8 mouse cellular contexts compared by ENCODE assay signal in genomic region chr11:120251950-120252308, GRCm38 (mm10). TPM values are rescaled to one million over a fixed set of nuclear protein-coding genes. Genes with fewer than 3 reads are reported as not detected.
DNase-seq lines count a peak whose midpoint lies in the region; ATAC-seq and TF ChIP-seq lines count a peak whose summit lies in the region.

No protein-coding gene starts in this region.

- DNase-seq in heart, adult 9 months (ENCODE audit: low spot score in 2 of 2), result no peak
- no peak for DNase-seq in lung, embryonic 14.5 days
- no peak for DNase-seq in lung, postnatal 4 days
- no peak for DNase-seq in ES-E14 (ENCODE audit: low read depth, low spot score)
- DNase-seq in left cerebral cortex, postnatal 36 days (ENCODE audit: low spot score in 2 of 2), result no peak

- no peak for ATAC-seq in heart, embryonic 11.5 days (replicated peaks; ENCODE audit: insufficient number of reproducible peaks, low FRiP score, low TSS enrichment)
- no peak for ATAC-seq in lung, embryonic 14.5 days (ENCODE audit: insufficient read depth)
- no peak for ATAC-seq in intestine, embryonic 16.5 days
- ATAC-seq in CD4-positive, CD25-positive, alpha-beta regulatory T cell, adult 4 months, result no peak

- no peak overlapping the region for H3K4me3 ChIP-seq in heart, embryonic 11.5 days (ENCODE audit: low read depth, low read length)
- no peak overlapping the region for H3K4me3 ChIP-seq in lung, embryonic 14.5 days (ENCODE audit: low read depth, low read length)
- 0 out of 4 replicates have a peak overlapping the region, but pooled peaks of 1 of the 2 experiments have one; percentile 1 for H3K4me3 ChIP-seq in ES-E14 (ENCODE audit: insufficient read depth in 1 of 2, low read depth in 1 of 2, low read length in 2 of 2, poor library complexity in 1 of 2, severe bottlenecking in 1 of 2)
- H3K4me3 ChIP-seq in intestine, embryonic 16.5 days (ENCODE audit: low read length), result no peak overlapping the region

- TF ChIP-seq CTCF in lung, embryonic 14.5 days (IDR thresholded peaks at IDR 0.05; ENCODE audit: low read depth), result no peak

- H3K4me2 ChIP-seq in heart, embryonic 11.5 days, result no peak overlapping the region; the same call in 1 of the 2 replicates
- H3K4me2 ChIP-seq in lung, embryonic 14.5 days, result peak overlapping the region; percentile 43
- no peak overlapping the region for H3K4me2 ChIP-seq in intestine, embryonic 16.5 days (ENCODE audit: low read depth, low read length)

- H3K4me1 ChIP-seq in heart, embryonic 11.5 days (ENCODE audit: control insufficient read depth, insufficient read depth, low read length), result peaks cover 74% of the 10 kb centered on the region
- H3K4me1 ChIP-seq in lung, embryonic 14.5 days (ENCODE audit: insufficient read depth), result peaks cover 62% of the 10 kb centered on the region
- peaks cover 11 to 59% of the 10 kb centered on the region in 2 experiments; a peak in 3 of 4 replicates for H3K4me1 ChIP-seq in ES-E14 (ENCODE audit: control insufficient read depth in 2 of 2, insufficient read depth in 2 of 2, low read length in 2 of 2, poor library complexity in 1 of 2)
- H3K4me1 ChIP-seq in intestine, embryonic 16.5 days (ENCODE audit: control insufficient read depth, insufficient read depth, low read length), result peaks cover 73% of the 10 kb centered on the region

- peak overlapping the region; percentile 44 for H3K9ac ChIP-seq in heart, embryonic 11.5 days (ENCODE audit: low read depth, low read length)
- 0 out of 2 replicates have a peak overlapping the region, but pooled peaks have one; percentile 20 for H3K9ac ChIP-seq in lung, embryonic 14.5 days
- no peak overlapping the region for H3K9ac ChIP-seq in ES-E14 (ENCODE audit: insufficient read depth, low read depth, low read length, poor library complexity, severe bottlenecking)
- no peak overlapping the region for H3K9ac ChIP-seq in intestine, embryonic 16.5 days (ENCODE audit: low read depth, low read length)

- WGBS in heart, embryonic 11.5 days (ENCODE audit: insufficient replicate concordance), result 45% methylated on average over 6 of the region's 6 CpGs
- 38% methylated on average over 6 of the region's 6 CpGs for WGBS in lung, embryonic 14.5 days
- 50% methylated on average over 6 of the region's 6 CpGs for WGBS in intestine, embryonic 16.5 days

- H3K27ac ChIP-seq in heart, embryonic 11.5 days (ENCODE audit: low read depth, low read length), result peak overlapping the region; percentile 3; the same call in 1 of the 2 replicates
- H3K27ac ChIP-seq in lung, embryonic 14.5 days (ENCODE audit: low read depth), result peak overlapping the region; percentile 89
- peak overlapping the region; percentile 68; the same call in 1 of the 2 replicates for H3K27ac ChIP-seq in ES-E14 (ENCODE audit: insufficient read depth, low read depth, low read length, poor library complexity, severe bottlenecking)
- H3K27ac ChIP-seq in intestine, embryonic 16.5 days (ENCODE audit: low read length), result 0 out of 2 replicates have a peak overlapping the region, but pooled peaks have one; percentile 9

- no peaks in the 10 kb centered on the region for H3K27me3 ChIP-seq in heart, embryonic 11.5 days (ENCODE audit: control insufficient read depth, insufficient read depth, low read length)
- no peaks in the 10 kb centered on the region for H3K27me3 ChIP-seq in lung, embryonic 14.5 days (ENCODE audit: insufficient read depth, low read length)
- no peaks in the 10 kb centered on the region for H3K27me3 ChIP-seq in intestine, embryonic 16.5 days (replicated peaks; ENCODE audit: control insufficient read depth, insufficient read depth, low read length)

- H3K9me3 ChIP-seq in heart, embryonic 11.5 days (replicated peaks; ENCODE audit: control insufficient read depth, low read length), result no peaks in the 10 kb centered on the region
- no peaks in the 10 kb centered on the region for H3K9me3 ChIP-seq in lung, embryonic 14.5 days (ENCODE audit: low read depth, low read length)
- no peaks in the 10 kb centered on the region for H3K9me3 ChIP-seq in ES-E14 (ENCODE audit: control insufficient read depth, insufficient read depth, low read depth, low read length)
- no peaks in the 10 kb centered on the region for H3K9me3 ChIP-seq in intestine, embryonic 16.5 days (ENCODE audit: control insufficient read depth, low read length)

- H3K36me3 ChIP-seq in heart, embryonic 11.5 days (ENCODE audit: control insufficient read depth, insufficient read depth, low read length), result no peaks in the 10 kb centered on the region
- H3K36me3 ChIP-seq in lung, embryonic 14.5 days (ENCODE audit: insufficient read depth), result 0 out of 2 replicates have a peak, but pooled peaks cover 2% of the 10 kb centered on the region
- H3K36me3 ChIP-seq in ES-E14 (ENCODE audit: control insufficient read depth, insufficient read depth, low read length, poor library complexity, severe bottlenecking), result no peaks in the 10 kb centered on the region
- H3K36me3 ChIP-seq in intestine, embryonic 16.5 days (ENCODE audit: control insufficient read depth, insufficient read depth, low read length), result no peaks in the 10 kb centered on the region

- in situ Hi-C loops in ES-E14 (cut with MboI; ENCODE audit: low sequenced_read_pairs in 2 of 2, unreplicated experiment in 2 of 2), result no loop called here

- intact Hi-C loops in left cerebral cortex, postnatal 36 days (cut with DNase I), result no loop called here

TF ChIP-seq in ES-E14, 5 proteins besides CTCF, POLR2A, EP300 and RAD21:
- TF ChIP-seq HCFC1 (IDR thresholded peaks at IDR 0.05; ENCODE audit: borderline replicate concordance, insufficient read depth, low read length), result no peak
- no peak for TF ChIP-seq ZNF384 (IDR thresholded peaks at IDR 0.05; ENCODE audit: low read depth, low read length)
- no peak for TF ChIP-seq ZC3H11A (IDR thresholded peaks at IDR 0.05; ENCODE audit: borderline replicate concordance, low read depth, low read length)
- no peak for TF ChIP-seq CHD2 (IDR thresholded peaks at IDR 0.05; ENCODE audit: low read depth, low read length)
- TF ChIP-seq MAFK (IDR thresholded peaks at IDR 0.05; ENCODE audit: insufficient read depth, low read depth, low read length), result no peak
TF ChIP-seq in ES-E14: peak in this region for 0.

RNA-seq across cellular contexts. Expression of gene Bahcc1, which starts 19.2 kb away (rescaled TPM):
- polyA plus RNA-seq in heart, embryonic 11.5 days (2014; fragmentation: Nextera tagmentation; extraction: Ambion mirVana), result 7.0 and 9.1 TPM in 2 replicates
- 14.3 and 15.6 TPM in 2 replicates for polyA plus RNA-seq in lung, embryonic 14.5 days (2014; fragmentation: Nextera tagmentation; extraction: Ambion mirVana)
- total RNA-seq in ES-E14 (2012; rRNA removed), result 11.7 and 16.3 TPM in 2 replicates
- polyA plus RNA-seq in intestine, embryonic 16.5 days (2015; fragmentation: Nextera tagmentation; extraction: Ambion mirVana), result 4.9 and 5.7 TPM in 2 replicates
- polyA plus RNA-seq in CD4-positive, CD25-positive, alpha-beta regulatory T cell, adult 4 months (2017; shearing (Covaris generic)), result not detected
- 10 to 100 TPM; 15.3 to 20.9 TPM for total RNA-seq in left cerebral cortex, postnatal 36 days (2021)

Comparison
In these comparisons a context has a peak if more than half of its experiments do, and no peak if none do; other contexts are left out.
1. H3K27ac ChIP-seq: peak in every context shown above with its lines; median percentile 89 in lung, embryonic 14.5 days; 68 in ES-E14; 9 in intestine, embryonic 16.5 days; 3 in heart, embryonic 11.5 days.
2. H3K9ac ChIP-seq: peak in heart, embryonic 11.5 days (single experiment) and lung, embryonic 14.5 days (single experiment); none in ES-E14 (single experiment) and intestine, embryonic 16.5 days (single experiment).